Mouse (Mus musculus) liver, adult 2 months (tissue): ENCODE data around the gene Zfp57.

Experiments
- CTCF ChIP-seq: fragments of 200-500 bp; IDR thresholded peaks from 2 replicates; pipeline ENCODE4 v1.5.1; 2011; ENCODE audit warnings: low read depth, low read length, control low read depth
- POLR2A ChIP-seq: fragments of 200-500 bp; IDR thresholded peaks from 2 replicates; pipeline ENCODE4 v1.6.1; 2011; ENCODE audit warnings: low read length, control low read depth; ENCODE audit not compliant: insufficient read depth; ENCODE audit errors: extremely low read depth

GRCm38 (mm10) chr17:36973271-36973787 lies 27.6 kb upstream of the Zfp57 start:
- TF ChIP-seq CTCF (no peak), POLR2A (no peak)
